Mouse (Mus musculus) hematopoietic multipotent progenitor cell, adult 10-12 weeks (in vitro differentiated cells): ENCODE data around the gene Prdx3. TPM values are rescaled to one million over a fixed set of nuclear protein-coding genes. Genes with fewer than 3 reads are reported as not detected.

Experiments
- polyA plus RNA-seq: library from polyadenylated mRNA; stranded (reverse); fragments of >175 nt; gene quantifications from 2 replicates; pipeline ENCODE4 v1.2.3, GENCODE M21; 2012; ENCODE audit warnings: low replicate concordance

The Prdx3 gene
- polyA plus RNA-seq: 5.0 and 7.2 TPM in 2 replicates

DNA sequence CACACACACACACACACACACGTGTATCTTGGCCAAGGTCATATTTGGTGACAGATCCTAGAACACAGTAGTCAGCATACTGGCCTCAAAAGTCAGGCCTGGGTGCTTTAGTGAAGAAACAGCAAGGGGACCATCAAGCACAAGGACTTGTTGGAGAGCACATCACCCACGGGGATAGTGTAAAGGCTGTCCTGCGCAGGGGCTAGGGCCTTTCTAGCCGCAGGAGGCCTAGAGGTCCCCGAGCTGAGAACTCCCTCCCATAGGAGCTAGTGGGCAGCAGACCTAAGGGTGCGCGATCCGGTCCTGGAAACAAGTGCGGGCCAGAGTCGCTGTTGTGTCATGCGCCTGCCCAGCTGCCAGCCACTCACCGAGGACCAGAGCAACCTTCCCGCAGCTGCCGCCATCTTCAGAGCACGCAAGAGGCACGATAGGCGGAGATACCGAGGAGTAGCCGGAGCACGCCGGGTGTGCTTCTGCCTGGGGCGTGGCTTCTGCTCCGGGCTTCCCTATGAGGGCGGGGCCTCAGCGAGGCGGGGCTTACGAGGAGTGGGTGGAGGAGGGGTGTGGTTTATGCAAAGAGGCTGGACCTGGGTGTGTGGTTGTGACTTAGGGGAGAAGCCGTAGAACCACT, at the start of gene Prdx3:
Prdx3 (minus strand) TSS at position 493 of the 631 bp plus-strand sequence.

DNA sequence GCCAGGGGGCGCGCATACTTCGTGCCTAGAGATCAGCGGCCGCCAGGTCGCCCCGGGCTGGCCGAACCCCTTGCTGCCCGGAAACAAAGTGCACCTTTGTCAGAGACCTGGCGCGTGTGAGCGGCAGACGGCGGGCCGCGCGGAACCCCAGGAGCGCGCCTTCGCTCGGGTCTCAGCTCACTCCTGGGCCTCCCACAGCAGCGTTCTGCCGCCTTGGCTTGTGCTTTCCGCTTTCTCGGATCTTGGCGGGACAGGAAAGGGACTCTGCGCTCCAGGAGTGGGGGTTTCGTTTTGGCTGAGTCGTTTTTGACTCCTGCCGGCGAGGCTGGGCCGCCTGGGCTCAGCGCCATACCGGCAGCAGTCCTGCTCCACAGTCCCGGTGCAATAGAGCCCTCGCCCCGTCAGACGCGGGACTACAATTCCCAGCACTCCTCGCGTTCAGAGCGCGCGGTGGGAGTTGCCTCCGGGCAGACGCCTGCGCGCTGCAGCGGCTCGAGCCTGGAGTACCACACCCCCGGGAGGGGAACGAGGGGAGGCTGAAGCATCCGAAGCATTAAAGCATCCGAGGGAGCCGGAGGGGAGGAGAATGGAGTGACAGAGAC, 15.5 kb upstream of the Prdx3 start, which contains the start of gene Grk5:
Grk5 (plus strand) TSS at position 36 of the 602 bp plus-strand sequence.

DNA sequence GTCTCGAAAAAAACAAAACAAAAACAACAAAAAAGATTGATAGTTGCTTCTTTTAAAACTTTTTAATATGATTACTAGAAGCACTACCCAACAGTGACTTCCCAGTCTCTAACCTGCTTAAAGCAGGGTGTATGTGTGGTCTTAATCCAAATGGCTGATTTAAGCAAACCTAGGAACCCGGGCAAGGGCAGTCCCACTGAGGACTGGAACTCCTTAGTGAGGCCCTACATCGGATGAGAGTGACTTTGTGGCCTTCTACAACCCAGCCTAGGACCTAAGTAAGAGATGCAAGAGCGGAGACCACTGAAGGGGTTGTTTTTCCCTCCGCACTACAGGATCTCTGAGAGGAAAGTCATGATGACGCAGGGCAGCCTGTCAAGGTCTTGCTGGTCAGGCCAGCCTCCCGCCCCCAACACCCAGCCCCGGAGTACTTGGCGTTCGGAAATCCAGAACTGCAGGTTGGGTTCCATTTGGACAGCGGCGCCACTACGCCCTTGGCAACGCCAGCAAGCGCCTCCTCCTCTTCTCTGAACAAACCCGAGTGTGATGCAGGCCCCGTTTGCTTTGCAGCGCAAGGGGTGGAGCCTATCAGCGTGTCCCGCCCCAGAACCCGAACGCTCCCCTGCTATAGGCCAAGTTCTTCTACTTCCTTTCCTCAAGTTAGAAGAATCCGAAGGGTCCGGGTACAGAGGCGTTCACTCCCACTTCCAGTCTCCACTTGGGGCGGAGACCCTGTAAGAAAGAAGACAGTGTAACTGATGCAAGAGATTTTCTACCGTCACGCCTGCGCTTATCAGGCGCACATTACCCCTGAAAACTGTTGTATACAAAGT, 13.3 kb downstream of the Prdx3 start, which contains the start of gene Sfxn4:
Sfxn4 (minus strand) TSS at position 612 of the 833 bp plus-strand sequence.

Other genes with a start within 250 kb of the Prdx3 start
- 3.0 and 5.0 TPM in 2 replicates for gene Nanos1, start 118.6 kb downstream of the Prdx3 start, polyA plus RNA-seq
- gene Eif3a, start 83.9 kb downstream of the Prdx3 start, polyA plus RNA-seq: 35.8 and 54.3 TPM in 2 replicates
- gene Fam45a, start 63.0 kb downstream of the Prdx3 start, polyA plus RNA-seq: 2.2 and 8.4 TPM in 2 replicates
- gene Sfxn4, start 13.1 kb downstream of the Prdx3 start, polyA plus RNA-seq: 0.08 and 0.12 TPM in 2 replicates
- gene Grk5, start 15.2 kb upstream of the Prdx3 start, polyA plus RNA-seq: 2.2 and 4.9 TPM in 2 replicates